Mouse (Mus musculus) CH12.LX (cell line): ENCODE results near the gene Eif2b1. TPM values are rescaled to one million over a fixed set of nuclear protein-coding genes. Genes with fewer than 3 reads are reported as not detected.

Experiments
- DNase-seq: peaks from one replicate; pipeline ENCODE4 v3.0.0-alpha.2; 2013; ENCODE audit errors: extremely low read depth
- H3K27ac ChIP-seq: 2 replicates; pipeline ENCODE4 v1.5.1; 2012; ENCODE audit warnings: low read depth, mild to moderate bottlenecking, control low read depth, moderate library complexity; ENCODE audit not compliant: insufficient read depth
- H3K27me3 ChIP-seq: replicated peaks from 2 replicates; pipeline ENCODE3; 2012; ENCODE audit warnings: inconsistent platforms
- H3K36me3 ChIP-seq, 2 experiments: replicated peaks in 1 of 2; 2 replicates each; pipeline versions ENCODE3 to v1.6.1; 2012; ENCODE audit warnings: inconsistent platforms in 1 of 2, low read length in 1 of 2, mild to moderate bottlenecking in 1 of 2, mixed read lengths in 1 of 2, moderate library complexity in 1 of 2; ENCODE audit not compliant: control insufficient read depth in 1 of 2, insufficient read depth in 1 of 2
- H3K4me1 ChIP-seq, 2 experiments: 2 replicates each; pipeline ENCODE4 v1.6.1; 2012; ENCODE audit warnings: inconsistent platforms in 1 of 2, moderate library complexity in 1 of 2; ENCODE audit not compliant: insufficient read depth in 2 of 2, control insufficient read depth in 1 of 2
- H3K4me2 ChIP-seq: 2 replicates; pipeline ENCODE4 v1.6.1; 2012; ENCODE audit warnings: low read depth, mild to moderate bottlenecking, control low read depth; ENCODE audit not compliant: poor library complexity, insufficient read depth, severe bottlenecking
- H3K4me3 ChIP-seq, 3 experiments: fragments of 150-350 bp in 1 of 3; sonication (generic) in 1 of 3; replicated peaks in 1 of 3; 2 replicates each; pipeline versions ENCODE3 to v1.5.1; 2011 to 2012; ENCODE audit warnings: low read depth in 2 of 3, low read length in 2 of 3, mild to moderate bottlenecking in 2 of 3, moderate library complexity in 2 of 3, control low read depth in 1 of 3, improper control_type of control experiment in 1 of 3, inconsistent platforms in 1 of 3, mixed read lengths in 1 of 3; ENCODE audit not compliant: poor library complexity in 1 of 3
- H3K79me2 ChIP-seq: replicated peaks from 2 replicates; pipeline ENCODE4 v1.6.1; 2012; ENCODE audit warnings: mild to moderate bottlenecking, moderate library complexity; ENCODE audit not compliant: control insufficient read depth, poor library complexity, insufficient read depth, severe bottlenecking; ENCODE audit errors: extremely low read depth
- H3K9ac ChIP-seq: 2 replicates; pipeline ENCODE4 v1.6.1; 2012; ENCODE audit warnings: low read depth, mild to moderate bottlenecking, control low read depth, moderate library complexity; ENCODE audit not compliant: insufficient read depth
- H3K9me3 ChIP-seq: replicated peaks from 2 replicates; pipeline ENCODE3; 2012; ENCODE audit warnings: low read length, inconsistent platforms, mixed read lengths
- CHD2 ChIP-seq: IDR thresholded peaks from 2 replicates; pipeline ENCODE4 v1.6.1; 2011; ENCODE audit warnings: low read length, improper control_type of control experiment
- EP300 ChIP-seq: IDR thresholded peaks from 2 replicates; pipeline ENCODE4 v1.6.1; 2011; ENCODE audit warnings: low read length, improper control_type of control experiment
- ETS1 ChIP-seq: conservative IDR thresholded peaks from 2 replicates; pipeline ENCODE4 v1.6.1; 2012; ENCODE audit warnings: low read depth, mild to moderate bottlenecking, inconsistent platforms, low read length, improper control_type of control experiment, moderate library complexity
- IRF4 ChIP-seq: IDR thresholded peaks from 2 replicates; pipeline ENCODE4 v1.6.1; 2014; ENCODE audit warnings: low read depth, mild to moderate bottlenecking, inconsistent platforms, low read length, improper control_type of control experiment
- JUN ChIP-seq: IDR thresholded peaks from 2 replicates; pipeline ENCODE4 v1.6.1; 2011; ENCODE audit warnings: low read depth, mild to moderate bottlenecking, low read length, improper control_type of control experiment, moderate library complexity; ENCODE audit not compliant: insufficient read depth
- MAFK ChIP-seq: IDR thresholded peaks from 2 replicates; pipeline ENCODE4 v1.6.1; 2011; ENCODE audit warnings: low read length, improper control_type of control experiment; ENCODE audit not compliant: insufficient replicate concordance
- MAZ ChIP-seq: IDR thresholded peaks from 2 replicates; pipeline ENCODE4 v1.6.1; 2012; ENCODE audit warnings: low read depth, mild to moderate bottlenecking, inconsistent platforms, low read length, improper control_type of control experiment, moderate library complexity
- NRF1 ChIP-seq: IDR thresholded peaks from 2 replicates; pipeline ENCODE4 v1.6.1; 2014; ENCODE audit warnings: low read depth, mild to moderate bottlenecking, inconsistent platforms, low read length, improper control_type of control experiment, moderate library complexity
- RAD21 ChIP-seq: IDR thresholded peaks from 2 replicates; pipeline ENCODE4 v1.6.1; 2011; ENCODE audit warnings: low read depth, mild to moderate bottlenecking, low read length, improper control_type of control experiment, moderate library complexity
- RCOR1 ChIP-seq: conservative IDR thresholded peaks from 2 replicates; pipeline ENCODE4 v1.6.1; 2012; ENCODE audit warnings: low read depth, mild to moderate bottlenecking, inconsistent platforms, low read length, improper control_type of control experiment
- UBTF ChIP-seq: IDR thresholded peaks from 2 replicates; pipeline ENCODE4 v1.6.1; 2012; ENCODE audit warnings: low read depth, mild to moderate bottlenecking, inconsistent platforms, low read length, improper control_type of control experiment, moderate library complexity
- ZC3H11A ChIP-seq: IDR thresholded peaks from 2 replicates; pipeline ENCODE4 v1.6.1; 2012; ENCODE audit warnings: low read depth, mild to moderate bottlenecking, inconsistent platforms, low read length, improper control_type of control experiment
- dilution Hi-C: fragments of 300-500 bp; cut with MboI; formaldehyde crosslinking; loops from 2 replicates; pipeline ENCODE4 v1.14.3; 2020; ENCODE audit warnings: low sequenced_read_pairs; ENCODE audit not compliant: extremely low pct_unique_long_range_greater_than_20kb, extremely low pct_ligation_motif_present
- in situ Hi-C: fragments of 300-500 bp; cut with MboI; formaldehyde crosslinking; loops from 3 replicates; pipeline ENCODE4 v1.14.3; 2019; ENCODE audit warnings: low sequenced_read_pairs, low pct_ligation_motif_present, low pct_unique_long_range_greater_than_20kb, mixed read lengths
- polyA plus RNA-seq: library from polyadenylated mRNA; unstranded; fragments of >175 nt; gene quantifications from 2 replicates; pipeline ENCODE4 v1.2.1, GENCODE M21; 2012; ENCODE audit warnings: low read depth; ENCODE audit not compliant: insufficient read length
- total RNA-seq, 2 experiments: library from RNA; depleted of rRNA; stranded (reverse); fragments of 300-350 nt in 1 of 2; fragments of >200 nt in 1 of 2; gene quantifications; 2 replicates each; pipeline ENCODE4 v1.2.3; 2012 to 2014

The Eif2b1 gene
- total and polyA plus RNA-seq, 3 experiments, result 50.8 to 104 (median 98.0) TPM

DNA sequence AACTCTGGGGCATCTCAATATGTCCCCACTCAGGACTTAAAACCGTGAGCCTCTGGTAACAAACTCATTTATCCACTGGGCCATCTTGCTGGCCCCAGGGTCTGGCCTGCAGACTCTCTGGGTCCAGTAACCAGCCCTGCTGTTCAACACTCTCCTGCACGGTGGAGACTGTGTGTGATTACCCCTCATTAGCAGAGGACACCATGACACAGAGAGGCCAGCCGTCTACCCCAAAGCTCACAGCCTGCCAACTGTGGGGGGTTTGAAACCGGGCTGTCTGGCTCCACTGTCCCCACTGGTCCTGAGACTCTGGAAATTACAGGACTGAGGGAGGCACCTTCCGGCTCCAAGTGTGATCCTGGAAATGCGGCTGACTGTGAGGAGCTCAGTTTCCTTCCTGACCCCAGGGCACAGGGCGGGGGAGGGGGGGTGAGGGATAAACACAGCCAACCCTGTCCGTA lies 49.7 kb downstream of the Eif2b1 start:
- TF ChIP-seq CHD2 (no peak), RCOR1 (no peak), NRF1 (no peak), JUN (no peak), ETS1 (no peak), ZC3H11A (no peak), MAZ (no peak)
- Histone ChIP-seq H3K36me3 (no peaks in the 10 kb centered on the region), H3K27ac (no peak overlapping the region), H3K4me2 (no peak overlapping the region), H3K4me1 (peaks cover 11 to 19% of the 10 kb centered on the region in 2 experiments; a peak in 3 of 4 replicates), H3K9ac (no peak overlapping the region), H3K9me3 (no peaks in the 10 kb centered on the region), H3K79me2 (no peaks in the 10 kb centered on the region), H3K27me3 (peaks cover 4% of the 10 kb centered on the region), H3K4me3 (no peak overlapping the region)
- in situ Hi-C loops (loop anchor here (5.0 kb wide), 1 partner anchor 37 kb away; no protein-coding TSS in a partner anchor), dilution Hi-C loops (no loop called here)
- no peak for DNase-seq

DNA sequence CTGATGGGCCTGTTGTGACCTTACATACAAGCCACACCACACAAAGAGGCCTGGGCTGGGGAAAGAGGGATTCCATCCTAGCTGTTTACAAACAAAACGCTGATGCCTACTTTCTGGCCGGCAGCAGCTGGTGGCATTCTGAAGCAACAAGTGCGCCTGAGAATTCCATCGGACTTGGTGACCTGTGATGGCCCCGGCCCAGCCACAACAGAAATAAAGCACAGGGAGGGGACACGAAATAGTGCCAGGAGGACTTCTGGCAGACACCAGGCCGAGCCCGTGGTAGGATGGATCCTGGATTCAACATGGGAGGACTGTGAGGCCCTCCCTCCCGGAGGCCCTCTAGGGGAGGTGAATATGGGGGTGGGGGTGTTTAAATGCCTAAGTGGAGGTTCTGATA lies 50.1 kb downstream of the Eif2b1 start:
- H3K9me3 ChIP-seq, result no peaks in the 10 kb centered on the region
- dilution Hi-C loops, result no loop called here
- peaks cover 4% of the 10 kb centered on the region for H3K27me3 ChIP-seq
- no peaks in the 10 kb centered on the region for H3K79me2 ChIP-seq
- no peak for DNase-seq
- no peak overlapping the region for H3K27ac ChIP-seq
- no peaks in the 10 kb centered on the region for H3K36me3 ChIP-seq
- no peak overlapping the region for H3K4me2 ChIP-seq
- H3K4me1 ChIP-seq, result peaks cover 11 to 19% of the 10 kb centered on the region in 2 experiments; a peak in 3 of 4 replicates
- no peak for TF ChIP-seq MAFK
- H3K4me3 ChIP-seq, result no peak overlapping the region
- H3K9ac ChIP-seq, result no peak overlapping the region
- in situ Hi-C loops, result loop anchor here (5.0 kb wide), 1 partner anchor 36 kb away; no protein-coding TSS in a partner anchor

DNA sequence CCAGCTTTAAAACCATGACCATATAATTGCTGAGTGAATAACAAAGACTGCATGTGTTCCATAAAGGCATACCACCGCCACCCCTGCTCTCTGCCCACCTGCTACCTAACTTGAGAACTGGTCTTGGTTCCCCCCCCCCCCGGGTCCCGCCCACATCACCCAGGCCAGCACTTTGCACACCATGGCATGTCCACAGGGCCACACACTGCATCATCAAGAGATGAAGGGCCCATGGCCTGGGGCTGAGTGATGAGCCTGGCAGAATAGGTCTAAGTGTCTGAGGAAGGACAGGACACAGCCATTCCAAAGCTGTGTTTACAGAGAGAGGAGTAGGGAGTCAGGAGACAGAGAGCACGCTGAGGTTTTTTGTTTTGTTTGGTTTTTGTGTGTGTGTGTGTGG lies 50.6 kb downstream of the Eif2b1 start:
- H3K9ac ChIP-seq, result no peak overlapping the region
- no peaks in the 10 kb centered on the region for H3K79me2 ChIP-seq
- no peaks in the 10 kb centered on the region for H3K36me3 ChIP-seq
- TF ChIP-seq IRF4 (no peak), RCOR1 (no peak), EP300 (no peak), RAD21 (no peak), UBTF (no peak)
- in situ Hi-C loops (loop anchor here (5.0 kb wide), 1 partner anchor 36 kb away; no protein-coding TSS in a partner anchor), dilution Hi-C loops (no loop called here)
- H3K27me3 ChIP-seq, result peaks cover 2% of the 10 kb centered on the region
- DNase-seq, result no peak
- peaks cover 11 to 19% of the 10 kb centered on the region in 2 experiments; a peak in 3 of 4 replicates for H3K4me1 ChIP-seq
- no peak overlapping the region for H3K27ac ChIP-seq
- H3K4me3 ChIP-seq, result no peak overlapping the region
- no peak overlapping the region for H3K4me2 ChIP-seq
- H3K9me3 ChIP-seq, result no peaks in the 10 kb centered on the region
